Mouse (Mus musculus) cerebellum, adult (tissue): ENCODE results near the gene I830077J02Rik.

ENCODE experiments used
- ATAC-seq: cut with Nextera tagmentation; 2 replicates; pipeline ENCODE4 v1.9.2; 2017; ENCODE audit warnings: mild to moderate bottlenecking, moderate library complexity, mixed read lengths; ENCODE audit not compliant: insufficient number of reproducible peaks, low FRiP score, low TSS enrichment

Gene I830077J02Rik

DNA sequence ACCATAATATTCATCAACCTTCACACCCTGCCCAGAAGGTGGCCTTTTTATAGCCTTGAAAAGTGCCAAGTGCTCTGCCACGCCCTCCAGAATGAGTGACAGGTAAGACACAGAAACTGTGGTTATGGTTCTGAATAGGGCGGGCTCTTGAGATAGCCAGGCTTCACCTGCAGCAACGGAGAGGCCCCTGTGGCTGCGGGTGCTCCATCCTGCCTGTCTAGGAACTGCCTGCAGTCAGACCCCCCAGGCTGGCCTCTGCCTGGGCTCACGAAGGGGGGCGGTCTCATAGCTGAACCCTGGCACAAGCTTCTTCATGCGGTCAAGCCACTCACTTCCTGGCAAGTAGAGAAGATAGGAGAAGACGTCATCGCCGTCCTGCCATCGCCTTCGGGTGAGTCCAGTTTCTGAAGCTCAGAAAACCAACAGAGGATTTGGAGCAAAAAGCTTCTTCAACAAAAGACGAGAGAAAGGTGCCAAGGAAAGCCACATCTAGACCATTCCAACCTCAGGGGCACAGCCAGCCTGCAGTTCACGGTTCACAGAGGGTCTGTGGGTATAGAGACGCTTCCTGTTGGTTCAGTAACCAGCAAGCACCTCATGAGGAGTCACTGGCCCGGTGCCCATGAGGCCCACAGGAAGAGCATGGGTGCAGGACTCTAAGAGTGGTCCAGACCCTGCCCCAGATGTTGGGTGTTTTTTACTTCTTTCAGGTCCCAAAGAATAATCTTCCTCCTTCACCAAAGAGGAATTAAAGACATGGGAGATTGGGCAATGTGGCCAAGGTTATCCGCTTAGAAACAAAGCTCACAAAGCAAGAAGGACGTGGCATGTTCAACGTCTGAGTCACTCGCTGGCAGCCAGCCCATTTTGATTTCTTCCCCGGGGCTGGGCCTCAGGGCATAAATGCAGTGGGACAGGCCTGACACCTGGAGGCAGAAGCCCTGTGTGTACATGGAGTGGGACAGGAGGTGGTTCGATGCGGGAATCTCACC, 37.6 kb downstream of the I830077J02Rik start:
- ATAC-seq, result no peak

GRCm38 (mm10) chr3:105893941-105894391, 38.5 kb downstream of the I830077J02Rik start:
- no peak for ATAC-seq

- no peak for ATAC-seq
Measured at GRCm38 (mm10) chr3:105892572-105893495, 39.6 kb downstream of the I830077J02Rik start.

DNA sequence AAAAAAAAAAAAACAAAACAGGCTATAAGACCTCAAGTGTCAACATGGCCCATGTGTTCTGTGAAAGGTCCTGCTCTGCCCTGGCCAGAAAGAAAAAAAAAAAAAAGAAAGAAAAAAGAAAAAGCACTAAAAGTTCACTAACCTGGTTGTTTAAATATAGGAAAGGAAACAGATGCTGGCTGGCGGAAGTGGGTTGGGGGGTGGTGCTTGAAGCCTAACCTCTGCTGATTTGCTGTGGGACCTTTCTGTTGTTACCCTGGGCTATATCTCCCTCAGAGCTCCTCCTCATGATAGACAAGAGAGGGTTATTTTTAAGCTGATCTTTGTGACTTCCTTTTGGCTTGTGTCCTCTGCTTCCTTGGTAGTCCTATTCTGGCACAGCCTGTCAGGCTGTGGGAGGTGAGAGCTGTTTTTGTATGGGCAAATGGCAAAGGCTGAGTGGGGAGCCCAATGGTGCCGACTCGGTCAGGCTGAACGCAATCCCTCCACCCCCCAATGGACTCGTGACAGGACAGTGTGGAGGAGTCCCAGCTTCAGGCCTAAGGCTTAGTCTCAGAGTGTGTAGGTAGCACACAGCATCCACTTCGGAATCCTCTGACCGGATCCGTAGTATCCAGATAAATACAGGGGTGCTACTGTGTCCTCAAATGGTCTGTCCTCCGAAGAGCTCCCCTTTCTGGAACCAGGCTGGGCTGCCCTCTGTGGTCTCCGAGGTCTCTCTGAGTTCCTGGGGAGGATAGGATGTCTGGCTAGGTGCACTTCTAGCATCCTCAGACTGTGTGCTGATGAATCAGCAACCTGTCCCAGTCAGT, 40.5 kb downstream of the I830077J02Rik start:
- ATAC-seq, result no peak

DNA sequence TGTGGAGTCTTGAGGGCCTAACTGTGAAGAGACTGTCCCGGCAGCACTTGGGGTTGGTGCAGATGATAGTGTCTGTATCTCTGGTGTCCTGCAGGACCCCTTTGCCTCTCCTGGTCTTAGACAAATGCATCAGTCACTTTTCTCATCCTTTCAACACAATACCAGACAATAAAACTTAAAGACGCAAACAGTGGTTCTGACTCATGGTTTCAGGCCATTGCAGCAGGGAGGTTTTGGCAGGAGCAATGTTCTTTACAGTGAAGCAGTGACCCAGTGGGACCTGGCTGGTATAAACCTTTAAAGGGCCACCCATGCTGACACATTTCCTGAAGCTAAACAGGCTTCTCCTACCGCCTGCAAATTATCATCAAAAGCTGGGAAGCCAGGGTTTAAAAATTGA, 41.3 kb downstream of the I830077J02Rik start:
- ATAC-seq, result no peak

GRCm38 (mm10) chr3:105890220-105890619, 42.2 kb downstream of the I830077J02Rik start:
- no peak for ATAC-seq

- no peak for ATAC-seq
Measured at GRCm38 (mm10) chr3:105888961-105889360, 43.5 kb downstream of the I830077J02Rik start.

DNA sequence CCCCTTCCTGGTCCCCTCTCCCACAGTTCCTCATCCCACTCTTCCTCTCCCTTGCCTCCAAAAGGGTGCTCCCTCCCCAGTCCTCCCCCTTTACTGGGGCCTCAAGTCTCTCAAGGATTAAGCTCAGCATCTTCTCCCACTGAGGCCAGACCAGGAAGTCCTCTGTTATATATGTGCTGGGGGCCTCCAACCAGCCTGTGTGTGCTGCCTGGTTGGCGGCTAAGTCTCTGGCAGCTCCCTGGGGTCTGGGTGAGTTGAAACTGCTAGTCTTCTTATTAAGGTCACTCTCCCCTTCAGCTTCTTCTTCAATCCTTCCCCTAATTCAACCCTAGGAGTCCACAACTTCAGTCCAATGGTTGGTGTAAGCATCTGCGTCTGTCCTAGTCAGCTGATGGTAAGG, 49.4 kb downstream of the I830077J02Rik start:
- no peak for ATAC-seq

DNA sequence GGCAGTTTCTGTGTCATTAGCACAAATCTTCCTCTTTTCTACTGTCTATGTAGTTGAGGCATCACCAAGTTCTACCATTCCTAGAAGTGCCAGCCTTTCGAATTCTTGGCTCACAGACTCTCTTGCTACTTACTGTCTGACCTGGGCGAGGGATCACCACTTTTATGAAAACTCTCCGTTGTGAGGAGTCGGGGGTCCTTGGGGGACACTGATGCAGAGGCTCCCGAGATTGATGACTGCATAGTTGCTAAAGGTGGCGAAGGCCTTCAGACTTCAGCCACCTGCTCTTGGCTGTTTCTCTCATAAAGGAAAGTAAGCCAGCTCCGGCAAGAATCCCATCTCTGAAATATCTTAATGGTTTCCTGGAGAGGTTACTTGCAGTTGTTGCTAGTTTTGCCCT, 50.4 kb downstream of the I830077J02Rik start:
- ATAC-seq, result no peak

DNA sequence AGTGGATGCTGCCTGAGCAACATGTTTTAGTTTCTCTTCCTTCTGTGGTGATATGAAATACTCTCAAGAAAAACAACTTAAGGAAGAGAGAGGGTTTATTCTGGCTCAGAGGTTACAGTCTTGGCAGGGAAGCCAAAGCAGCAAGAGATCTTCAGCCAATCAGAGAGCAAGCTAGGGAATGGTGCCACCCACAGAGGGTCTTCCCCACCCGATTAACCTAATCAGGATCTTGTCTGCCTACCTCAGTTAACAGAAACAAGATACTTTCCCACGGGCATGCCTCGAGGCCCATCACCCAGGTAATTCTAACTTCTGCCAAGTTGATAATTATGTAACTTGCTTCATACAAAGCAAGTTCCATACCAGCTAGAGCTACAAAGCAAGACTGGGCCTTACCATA, 52.0 kb downstream of the I830077J02Rik start:
- ATAC-seq, result no peak

DNA sequence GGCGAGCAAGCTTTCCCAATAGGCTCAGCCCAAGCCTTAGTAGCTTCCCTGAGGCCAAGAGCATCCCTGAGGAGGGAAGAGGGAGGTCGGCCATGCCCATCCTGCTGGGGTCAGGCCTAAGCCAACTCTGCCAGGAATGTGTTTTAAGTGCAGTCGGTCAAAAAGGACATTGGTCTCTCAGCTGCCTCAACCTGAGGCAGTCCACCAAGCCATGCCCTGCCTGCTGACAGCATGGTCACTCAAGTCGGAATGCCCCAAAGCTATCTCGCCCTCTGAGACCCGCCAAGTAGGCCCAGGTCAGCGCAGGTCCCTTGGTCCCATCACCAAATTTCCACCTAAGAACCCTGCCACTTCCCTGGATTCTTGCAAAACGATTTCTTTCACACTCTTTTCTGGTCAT, 53.7 kb downstream of the I830077J02Rik start:
- ATAC-seq, result no peak

DNA sequence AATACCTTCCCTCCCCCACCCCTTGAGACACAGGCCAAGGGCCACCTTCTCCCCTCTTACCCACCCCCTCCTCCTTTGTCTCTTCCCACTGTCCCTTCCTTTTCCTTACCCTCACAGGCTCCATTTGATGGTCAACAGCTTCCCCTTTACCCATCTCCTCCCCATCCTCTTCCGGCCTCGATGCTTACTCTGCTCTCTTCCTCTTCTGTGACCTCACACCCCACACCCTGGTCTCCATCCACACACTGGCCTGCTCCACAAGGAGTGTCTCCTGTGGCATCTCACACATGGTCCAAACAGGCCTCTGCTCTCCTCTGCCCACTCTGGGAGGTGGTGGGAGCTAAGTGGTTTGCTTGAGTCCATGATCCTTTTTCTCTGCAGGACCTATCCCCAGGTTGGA, 54.5 kb downstream of the I830077J02Rik start:
- ATAC-seq, result no peak

- ATAC-seq, result no peak
Measured at GRCm38 (mm10) chr3:105877252-105877803, 55.1 kb downstream of the I830077J02Rik start.

GRCm38 (mm10) chr3:105876022-105876421, 56.4 kb downstream of the I830077J02Rik start:
- ATAC-seq, result no peak
